Mouse (Mus musculus): Measurements from ENCODE around the gene Elk3.

Elk3 gene

GRCm38 (mm10) chr10:93331543-93331942 lies 20.6 kb upstream of the Elk3 start:
- DNase-seq (ENCODE audit: low spot score), result no peak

DNA sequence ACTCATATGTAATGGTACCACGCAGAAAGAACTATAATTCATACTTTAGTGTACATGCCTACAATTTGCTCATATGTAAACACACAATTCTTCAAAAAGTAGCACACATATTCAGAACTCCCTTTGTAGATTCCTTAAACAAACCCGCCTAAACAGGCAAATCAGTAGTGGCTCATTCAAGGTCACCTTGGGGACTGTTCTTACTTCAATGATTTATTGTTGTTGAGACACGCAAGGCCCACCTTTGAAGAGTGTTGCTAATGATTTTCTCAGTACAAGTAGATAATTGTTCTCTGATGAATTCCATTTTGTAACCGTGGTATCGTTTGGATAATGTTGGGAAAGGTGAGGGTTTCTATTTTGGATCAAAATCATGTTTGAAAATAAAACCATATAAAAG lies 17.4 kb upstream of the Elk3 start:
- DNase-seq (ENCODE audit: low spot score), result no peak

DNA sequence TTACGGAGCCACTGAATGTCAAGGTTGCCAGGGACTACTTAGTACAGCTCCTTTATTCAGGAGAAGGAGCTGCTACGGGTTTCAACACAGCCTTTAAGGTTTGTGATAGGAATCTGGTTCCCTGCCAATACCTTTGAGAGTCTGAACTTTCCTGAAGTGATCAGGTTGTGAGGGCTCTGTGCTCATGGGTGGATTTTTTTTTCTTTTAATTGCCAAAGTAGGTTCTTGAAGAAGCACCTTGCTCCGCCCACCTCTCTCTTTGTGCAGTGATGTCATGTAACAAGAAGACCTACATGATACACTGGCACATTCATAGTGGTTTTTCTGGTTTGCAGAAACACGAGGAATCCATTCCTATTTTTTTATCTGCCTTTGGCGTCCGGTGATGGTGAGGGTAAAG lies 16.3 kb upstream of the Elk3 start:
- no peak for DNase-seq (ENCODE audit: low spot score)

DNA sequence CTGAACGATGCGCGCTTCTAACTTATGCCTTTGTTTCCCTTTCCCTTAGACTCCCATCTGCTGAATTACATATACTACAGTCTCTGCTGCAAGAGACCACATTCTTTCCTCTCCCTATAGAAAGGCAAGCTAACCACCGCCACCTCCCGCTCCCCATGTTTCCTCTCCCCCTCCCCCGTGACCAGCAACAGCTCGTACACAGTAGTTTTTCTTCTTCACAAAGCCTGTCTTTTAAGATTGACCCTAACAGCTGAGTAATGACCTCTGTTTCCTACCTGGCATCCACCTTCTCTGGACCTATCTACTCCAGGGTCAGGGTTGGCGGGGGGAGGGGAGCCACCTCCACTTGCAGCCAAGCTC lies 15.8 kb upstream of the Elk3 start:
- no peak for DNase-seq (ENCODE audit: low spot score)

DNA sequence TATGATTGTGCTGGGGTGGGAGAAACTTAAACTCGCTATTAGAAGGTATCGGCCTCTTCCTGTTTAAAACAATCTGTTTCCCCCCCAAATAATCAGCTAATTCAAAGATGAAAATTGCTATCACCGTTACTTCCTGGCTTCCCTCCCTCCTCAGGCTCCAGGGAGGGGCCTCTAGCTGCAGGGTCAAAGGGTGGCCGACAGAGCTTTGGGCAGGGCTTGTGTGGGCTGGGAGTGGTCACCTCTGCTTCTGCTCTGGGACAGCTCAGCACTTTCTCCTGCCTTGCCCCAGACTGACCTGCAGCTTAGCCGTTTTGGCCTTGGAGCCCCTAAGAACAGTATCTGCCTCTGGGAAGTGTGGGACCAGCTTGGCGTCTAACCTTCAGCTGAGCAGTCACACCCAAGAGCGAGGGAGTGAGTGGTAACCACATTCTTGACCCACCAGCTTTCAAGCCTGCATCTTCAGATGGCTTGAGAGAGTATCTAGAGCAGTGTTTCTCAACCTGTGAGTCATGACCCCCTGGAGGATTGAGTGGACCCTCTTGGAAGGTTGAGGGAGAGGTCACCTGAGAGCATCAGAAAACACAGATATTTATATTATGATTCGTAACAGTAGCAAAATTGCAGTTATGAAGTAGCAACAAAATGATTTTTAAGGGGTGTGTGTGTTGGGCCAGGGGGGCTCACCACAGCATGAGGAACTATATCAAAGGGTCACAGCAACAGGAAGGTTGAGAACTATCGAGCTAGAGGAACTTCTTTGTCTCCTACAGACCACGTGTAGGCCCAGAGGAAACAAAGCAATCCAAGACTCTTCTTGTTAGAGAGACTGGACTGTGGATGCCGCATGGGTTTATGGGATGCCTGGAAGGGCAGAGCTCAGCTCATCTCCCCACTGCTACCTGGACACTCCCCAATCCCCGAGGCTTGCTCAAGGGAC lies 15.1 kb upstream of the Elk3 start:
- no peak for DNase-seq (ENCODE audit: low spot score)

- no peak for DNase-seq (ENCODE audit: low spot score)
Observed at GRCm38 (mm10) chr10:93325369-93325768, 14.4 kb upstream of the Elk3 start.

- DNase-seq (ENCODE audit: low spot score), result no peak
Observed at GRCm38 (mm10) chr10:93324438-93324837, 13.5 kb upstream of the Elk3 start.

- DNase-seq (ENCODE audit: low spot score), result no peak
Observed at GRCm38 (mm10) chr10:93323659-93324058, 12.7 kb upstream of the Elk3 start.

DNA sequence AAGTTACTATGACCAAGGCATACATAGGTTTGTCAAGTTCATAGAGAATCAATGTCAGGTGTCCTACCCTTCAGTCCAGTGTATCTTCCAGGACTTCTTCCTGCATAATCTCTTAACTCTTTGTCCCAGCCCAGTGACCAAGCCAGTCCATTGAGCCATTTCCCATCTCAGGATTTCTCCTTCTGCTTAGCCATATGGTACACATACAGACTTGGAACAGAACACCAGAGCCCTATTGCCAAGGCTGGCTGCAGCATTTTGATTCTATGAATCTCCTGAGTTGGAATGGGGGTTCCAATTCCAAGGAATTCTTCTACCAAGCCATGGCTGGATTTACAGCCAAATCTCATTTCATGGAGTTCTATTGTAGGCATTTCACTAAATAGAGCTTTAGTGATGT lies 10.8 kb upstream of the Elk3 start:
- DNase-seq (ENCODE audit: low spot score), result no peak

DNA sequence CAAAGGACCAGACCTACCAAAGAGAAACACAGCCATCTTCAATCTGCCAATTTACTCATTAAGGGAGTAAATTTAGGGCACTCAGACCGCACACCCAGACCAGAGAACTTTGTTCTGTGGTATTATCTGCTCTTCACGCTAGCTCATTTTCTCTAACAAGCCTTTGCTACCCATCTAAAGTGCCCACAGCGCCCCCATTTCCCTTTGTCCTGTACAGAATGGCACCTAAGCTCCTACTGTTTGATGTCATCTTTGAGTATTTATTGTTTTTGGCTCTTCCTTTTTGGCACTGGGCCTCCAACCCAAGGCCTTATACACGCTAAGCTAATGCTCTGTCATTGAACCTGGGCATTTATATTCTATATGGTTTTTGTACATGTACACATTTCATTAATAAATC lies 9.2 kb upstream of the Elk3 start:
- DNase-seq (ENCODE audit: low spot score), result no peak

DNA sequence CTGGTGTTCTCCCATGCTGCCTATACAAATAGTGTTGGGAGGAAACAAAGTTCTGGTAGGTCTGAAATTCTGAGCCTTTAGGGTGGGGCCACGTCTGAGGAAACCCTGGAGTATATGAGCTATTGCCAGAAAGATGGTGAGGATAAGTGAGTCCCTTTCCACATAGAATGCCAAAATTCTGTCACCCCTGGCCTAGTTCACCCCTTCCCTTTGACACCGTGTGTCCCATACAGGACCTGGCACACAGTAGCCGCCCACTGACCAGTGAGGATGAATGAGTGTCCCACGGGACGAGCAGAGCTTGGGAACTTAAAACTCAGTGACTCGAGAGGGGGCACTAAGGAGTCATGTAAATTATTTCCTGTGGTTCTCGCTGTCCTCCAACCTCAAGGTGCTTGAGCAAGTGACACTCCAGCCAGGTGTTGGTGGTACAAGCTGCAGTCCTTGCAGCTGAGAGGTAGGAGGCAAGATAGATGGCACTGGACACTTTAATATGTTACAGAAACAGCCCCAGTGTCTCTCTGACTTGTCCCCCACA lies 8.7 kb upstream of the Elk3 start:
- DNase-seq (ENCODE audit: low spot score), result no peak

DNA sequence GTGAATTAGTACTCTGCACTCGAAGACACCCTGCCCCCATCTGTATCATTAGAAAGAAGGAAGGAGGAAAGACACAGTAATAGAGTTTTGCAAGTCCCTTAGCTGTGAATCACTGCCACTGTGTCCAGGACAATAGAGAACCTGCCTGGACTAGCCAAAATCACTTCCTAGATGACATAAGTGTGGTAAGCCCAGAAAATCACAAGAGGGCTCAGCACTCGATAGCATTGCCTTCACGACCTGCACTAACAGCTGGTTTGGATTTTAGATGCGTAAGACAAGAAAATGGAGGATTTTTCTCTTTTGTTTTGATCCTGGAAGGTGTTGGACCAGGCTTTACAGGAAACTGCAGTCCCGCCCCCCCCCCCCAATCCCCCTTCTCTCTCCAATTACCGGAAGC lies 6.0 kb upstream of the Elk3 start:
- DNase-seq (ENCODE audit: low spot score), result no peak

GRCm38 (mm10) chr10:93311576-93311975 lies 641 bp upstream of the Elk3 start:
- DNase-seq (ENCODE audit: low spot score), result no peak

DNA sequence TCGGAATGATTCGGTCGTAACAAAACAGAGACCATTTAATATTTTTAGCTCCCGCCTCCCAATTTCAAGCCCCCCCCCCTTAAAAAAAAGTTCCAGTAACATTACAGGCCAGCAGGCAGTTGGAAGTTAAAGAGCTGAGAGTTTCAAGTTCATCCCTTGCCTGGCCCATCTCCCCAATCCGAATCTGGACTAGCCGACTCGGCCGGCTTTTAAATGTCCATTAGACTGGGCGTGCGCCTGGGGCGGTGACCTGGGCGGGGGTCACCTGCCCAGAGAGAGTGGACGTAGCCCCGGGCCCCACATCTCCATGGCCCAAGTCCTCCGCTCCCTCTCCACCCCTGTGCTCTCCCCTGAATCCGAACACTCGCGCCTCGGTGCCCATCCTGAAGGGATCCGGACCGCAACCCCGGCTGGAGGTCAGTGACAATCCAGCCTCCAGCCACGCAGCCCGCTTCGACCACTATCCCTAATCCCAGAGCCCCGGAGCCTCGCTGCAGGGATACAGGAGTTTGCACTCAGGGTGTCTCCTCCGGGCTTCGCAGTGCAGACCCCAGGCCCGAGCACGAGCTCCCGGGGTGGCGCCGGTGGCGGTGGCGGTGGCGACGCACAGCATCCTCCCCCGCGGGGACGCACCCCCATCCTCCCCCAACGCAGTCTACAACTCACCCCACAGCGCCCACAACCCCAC lies 857 bp downstream of the Elk3 start:
- DNase-seq (ENCODE audit: low spot score), result no peak

DNA sequence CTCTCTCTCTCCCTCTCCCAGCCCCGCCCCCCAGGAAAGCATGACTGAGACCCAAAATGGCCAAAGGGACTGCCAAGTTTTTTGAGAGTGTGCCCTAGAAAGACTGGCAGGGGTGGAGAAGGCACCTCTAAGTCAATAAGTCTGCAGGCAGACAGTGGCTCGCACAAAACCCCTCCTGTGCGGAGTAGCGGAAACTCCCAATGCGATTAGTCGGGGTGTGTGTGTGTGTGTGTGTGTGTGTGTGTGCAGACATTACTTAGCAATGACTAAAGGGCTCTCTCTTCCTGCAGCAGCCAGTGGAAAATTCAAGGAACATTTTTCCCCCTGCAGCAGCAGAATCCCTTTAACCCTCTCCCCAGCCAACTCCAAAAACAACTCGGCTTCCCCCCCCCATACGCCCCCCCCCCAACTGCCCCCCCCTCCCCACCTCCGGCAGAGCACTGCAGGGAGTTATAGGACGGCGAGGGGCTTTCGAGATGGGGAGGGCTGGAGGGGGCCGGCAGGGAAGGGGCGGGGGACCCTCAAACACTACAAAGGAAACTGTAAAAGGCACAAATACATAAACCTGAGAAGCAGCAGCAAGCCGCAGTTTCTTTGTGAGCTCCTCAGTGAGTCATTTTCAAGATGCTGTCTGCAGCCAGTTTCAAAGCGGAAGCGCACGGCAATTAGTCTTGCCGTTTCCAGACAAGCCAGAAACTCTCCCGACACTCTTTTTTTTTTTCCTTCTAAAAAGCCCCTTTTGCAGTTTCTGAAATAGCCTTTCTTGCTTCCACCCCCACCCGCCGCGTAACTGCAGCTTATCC lies 1.6 kb downstream of the Elk3 start:
- no peak for DNase-seq (ENCODE audit: low spot score)

GRCm38 (mm10) chr10:93306367-93306766 lies 4.6 kb downstream of the Elk3 start:
- DNase-seq (ENCODE audit: low spot score), result no peak

DNA sequence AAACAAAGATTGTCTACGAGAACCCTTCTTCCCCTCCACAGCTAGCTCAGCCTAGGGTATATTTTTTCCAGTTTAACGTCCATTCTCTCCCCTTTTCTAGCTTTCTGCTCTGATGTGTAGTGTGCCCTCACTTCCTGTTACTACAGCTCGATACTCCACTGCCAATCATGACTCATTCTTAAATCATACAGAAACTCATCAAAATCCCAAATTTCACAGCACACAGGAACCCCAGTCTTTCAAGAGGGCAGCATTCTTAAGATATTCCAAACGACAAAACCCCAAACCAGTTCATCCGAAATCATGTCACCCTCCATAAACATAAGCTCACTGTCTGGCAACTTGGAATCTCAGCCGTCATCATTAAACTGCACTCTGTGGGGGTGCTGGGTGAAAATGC lies 5.0 kb downstream of the Elk3 start:
- no peak for DNase-seq (ENCODE audit: low spot score)

GRCm38 (mm10) chr10:93303231-93303630 lies 7.7 kb downstream of the Elk3 start:
- no peak for DNase-seq (ENCODE audit: low spot score)

- no peak for DNase-seq (ENCODE audit: low spot score)
Observed at GRCm38 (mm10) chr10:93301831-93302230, 9.1 kb downstream of the Elk3 start.

- DNase-seq (ENCODE audit: low spot score), result no peak
Observed at GRCm38 (mm10) chr10:93298208-93298607, 12.7 kb downstream of the Elk3 start.

- no peak for DNase-seq (ENCODE audit: low spot score)
Observed at GRCm38 (mm10) chr10:93297774-93298173, 13.2 kb downstream of the Elk3 start.

DNA sequence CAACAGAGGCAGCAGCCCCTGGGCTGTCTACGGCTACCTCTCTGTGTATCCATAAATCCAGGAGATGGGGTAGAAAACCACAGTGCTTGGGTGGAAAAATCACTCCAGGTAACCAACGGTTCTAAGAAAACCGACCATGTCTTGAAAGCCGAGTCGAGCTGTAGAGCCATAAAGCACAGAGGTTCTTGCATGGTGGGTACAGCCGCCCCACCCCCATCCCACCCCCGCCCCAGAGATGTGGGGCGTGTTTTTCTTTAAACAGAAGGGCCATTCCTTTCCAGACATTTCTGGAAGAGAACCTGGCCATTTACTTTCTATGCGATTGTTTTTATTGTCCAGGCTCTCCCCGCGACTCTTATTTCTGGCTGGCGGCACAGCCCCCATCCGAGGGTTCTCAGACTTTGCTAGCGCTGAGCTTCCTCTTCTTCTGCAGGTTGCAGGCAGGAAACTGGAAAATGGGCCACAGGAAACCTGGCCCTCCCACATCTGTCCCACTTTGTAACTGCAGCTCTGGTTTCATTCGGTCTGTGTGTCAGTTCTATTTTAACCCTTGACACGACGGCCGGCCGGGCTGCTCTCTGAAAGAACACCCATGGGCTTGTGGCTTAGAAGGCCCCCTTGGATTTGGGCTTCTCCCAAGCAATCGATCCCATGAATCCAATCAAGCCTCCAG lies 16.3 kb downstream of the Elk3 start:
- no peak for DNase-seq (ENCODE audit: low spot score)
